Mouse (Mus musculus): ENCODE measurements around the gene Nucb1. TPM values are rescaled to one million over a fixed set of nuclear protein-coding genes. Genes with fewer than 3 reads are reported as not detected.
A peak's percentile ranks its signal among the peaks of the same experiment; 100 is the strongest.

The Nucb1 gene
- polyA plus RNA-seq (2015; fragmentation: Nextera tagmentation; extraction: Ambion mirVana): 196 and 199 TPM in 2 replicates

DNA sequence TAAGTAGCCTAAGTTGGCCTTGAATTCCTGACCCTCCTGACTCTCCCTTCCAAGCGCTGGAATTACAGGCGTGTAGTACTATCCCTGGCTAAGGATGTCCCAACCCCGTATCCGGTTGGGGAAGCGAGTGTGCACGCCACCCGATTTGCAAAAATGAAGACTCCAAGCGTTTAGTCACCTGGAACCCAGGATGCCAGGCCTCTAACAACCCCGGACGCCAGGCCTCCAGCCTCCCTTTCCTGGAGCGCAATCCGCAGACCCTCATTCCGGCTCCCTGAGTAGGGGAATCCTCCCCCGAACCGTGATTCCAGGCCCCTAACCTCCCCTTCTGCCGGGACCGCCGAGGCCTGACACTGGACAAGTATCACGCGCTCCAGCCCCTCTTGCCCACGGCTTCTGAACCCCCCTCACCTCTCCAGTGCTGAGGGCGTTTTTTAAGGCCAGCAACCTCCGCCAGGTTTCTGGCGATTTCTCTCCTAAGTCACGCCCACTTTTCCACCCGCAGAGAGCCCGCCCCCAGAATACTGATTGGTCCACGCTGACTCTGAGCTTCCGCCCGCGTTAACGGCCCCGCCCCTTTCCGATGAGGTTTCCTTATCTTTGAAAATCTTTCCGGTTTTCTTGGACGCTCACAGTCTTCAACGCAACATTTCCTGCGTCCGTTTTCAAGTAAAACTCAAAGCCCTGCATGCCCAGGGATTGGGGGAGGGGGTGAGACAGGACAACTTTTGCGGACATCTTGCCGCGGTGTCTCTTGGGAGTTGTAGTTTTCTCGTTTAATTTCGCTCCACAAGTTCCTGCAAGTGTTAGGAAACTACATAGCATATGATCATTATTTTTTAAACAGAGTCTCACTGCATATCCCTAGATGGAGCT, at the start of gene Nucb1:
Gene Nucb1 (minus strand): TSS at position 495 of the 876 bp plus-strand sequence.
- peak within 1 kb of the TSS; percentile 77 for H3K4me3 ChIP-seq (ENCODE audit: low read depth, low read length)
- H3K4me1 ChIP-seq (replicated peaks; ENCODE audit: control insufficient read depth, insufficient read depth): peaks cover 6% of the 10 kb centered on the region; the same call in 1 of the 2 replicates
- H3K27me3 ChIP-seq (ENCODE audit: control insufficient read depth, insufficient read depth, low read length): no peaks in the 10 kb centered on the region
- TF ChIP-seq CTCF (IDR thresholded peaks at IDR 0.05; ENCODE audit: low read depth) (no peak), EP300 (optimal IDR thresholded peaks at IDR 0.05) (peak; percentile 54)
- H3K9me3 ChIP-seq (ENCODE audit: control insufficient read depth, low read length): no peaks in the 10 kb centered on the region
- peak; percentile 85 for ATAC-seq (ENCODE audit: low FRiP score, low TSS enrichment)
- peak within 1 kb of the TSS; percentile 92 for H3K4me2 ChIP-seq (replicated peaks; ENCODE audit: low read depth)
- under 1% methylated on average over 44 of the region's 44 CpGs for WGBS
- DNase-seq (ENCODE audit: low spot score): peak; percentile 92
- H3K36me3 ChIP-seq (ENCODE audit: control insufficient read depth, insufficient read depth, low read length): peaks cover 2% of the 10 kb centered on the region; the same call in 1 of the 2 replicates
- H3K27ac ChIP-seq (replicated peaks): peak within 1 kb of the TSS; percentile 94
- H3K9ac ChIP-seq (ENCODE audit: low read length): peak within 1 kb of the TSS; percentile 86

DNA sequence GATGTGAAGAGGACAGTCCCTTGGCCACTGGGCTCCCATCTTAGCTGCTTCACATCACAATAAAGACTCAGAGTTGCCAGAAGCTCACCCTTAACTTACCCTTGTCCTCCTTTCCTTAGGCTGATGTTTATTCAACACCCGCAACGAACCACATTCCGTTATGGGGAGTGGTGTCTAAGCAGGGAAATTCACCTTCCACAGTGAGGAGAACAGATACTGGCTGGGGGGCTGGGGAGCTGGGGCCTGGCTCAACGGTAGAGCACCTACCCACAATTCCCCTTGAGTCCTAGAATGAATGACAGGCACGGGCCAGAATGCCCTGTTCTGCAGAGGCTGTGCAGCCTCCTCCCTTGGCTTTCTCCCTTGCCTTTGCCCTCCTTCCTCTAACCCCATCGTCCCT, 48.7 kb upstream of the Nucb1 start:
- Histone ChIP-seq H3K27me3 (ENCODE audit: control insufficient read depth, insufficient read depth, low read length) (no peaks in the 10 kb centered on the region), H3K9me3 (ENCODE audit: control insufficient read depth, low read length) (no peaks in the 10 kb centered on the region), H3K4me1 (replicated peaks; ENCODE audit: control insufficient read depth, insufficient read depth) (0 out of 2 replicates have a peak, but pooled peaks cover 2% of the 10 kb centered on the region), H3K36me3 (ENCODE audit: control insufficient read depth, insufficient read depth, low read length) (no peaks in the 10 kb centered on the region), H3K27ac (replicated peaks) (peak overlapping the region; percentile 74), H3K4me2 (replicated peaks; ENCODE audit: low read depth) (no peak overlapping the region), H3K4me3 (ENCODE audit: low read depth, low read length) (no peak overlapping the region), H3K9ac (ENCODE audit: low read length) (no peak overlapping the region)
- 20% methylated on average over 5 of the region's 6 CpGs for WGBS
- DNase-seq (ENCODE audit: low spot score) (peak; percentile 75), ATAC-seq (ENCODE audit: low FRiP score, low TSS enrichment) (peak; percentile 63)
- TF ChIP-seq EP300 (optimal IDR thresholded peaks at IDR 0.05) (no peak), CTCF (IDR thresholded peaks at IDR 0.05; ENCODE audit: low read depth) (no peak)

DNA sequence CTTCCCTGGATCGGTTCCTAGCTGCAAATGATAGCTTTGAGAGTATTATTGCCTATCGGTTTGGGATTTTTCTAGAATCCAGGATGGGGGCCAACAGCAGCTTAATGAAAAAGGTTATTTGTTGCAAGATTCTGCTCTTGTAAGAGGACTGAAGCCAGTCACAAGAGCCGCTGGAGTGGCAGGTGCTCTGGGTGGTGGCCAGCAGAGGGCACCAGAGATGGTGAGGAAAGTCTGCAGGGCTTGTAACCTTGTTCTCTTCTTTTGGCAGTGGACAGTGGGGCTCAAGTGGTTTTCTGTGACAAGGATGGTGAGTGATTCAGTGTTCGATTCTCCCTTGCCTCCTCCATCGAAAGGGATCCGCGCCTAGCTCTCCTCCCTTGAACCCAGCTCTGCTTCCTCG, 45.6 kb upstream of the Nucb1 start:
- no peaks in the 10 kb centered on the region for H3K4me1 ChIP-seq (replicated peaks; ENCODE audit: control insufficient read depth, insufficient read depth)
- H3K4me3 ChIP-seq (ENCODE audit: low read depth, low read length): no peak overlapping the region
- ATAC-seq (ENCODE audit: low FRiP score, low TSS enrichment) (no peak), DNase-seq (ENCODE audit: low spot score) (peak; percentile 88)
- H3K4me2 ChIP-seq (replicated peaks; ENCODE audit: low read depth): no peak overlapping the region
- H3K9ac ChIP-seq (ENCODE audit: low read length): no peak overlapping the region
- no peak overlapping the region for H3K27ac ChIP-seq (replicated peaks)
- WGBS: 22% methylated on average over 8 of the region's 8 CpGs
- TF ChIP-seq EP300 (optimal IDR thresholded peaks at IDR 0.05) (no peak), CTCF (IDR thresholded peaks at IDR 0.05; ENCODE audit: low read depth) (peak; percentile 90)
- H3K36me3 ChIP-seq (ENCODE audit: control insufficient read depth, insufficient read depth, low read length): no peaks in the 10 kb centered on the region
- H3K9me3 ChIP-seq (ENCODE audit: control insufficient read depth, low read length): no peaks in the 10 kb centered on the region
- H3K27me3 ChIP-seq (ENCODE audit: control insufficient read depth, insufficient read depth, low read length): no peaks in the 10 kb centered on the region

DNA sequence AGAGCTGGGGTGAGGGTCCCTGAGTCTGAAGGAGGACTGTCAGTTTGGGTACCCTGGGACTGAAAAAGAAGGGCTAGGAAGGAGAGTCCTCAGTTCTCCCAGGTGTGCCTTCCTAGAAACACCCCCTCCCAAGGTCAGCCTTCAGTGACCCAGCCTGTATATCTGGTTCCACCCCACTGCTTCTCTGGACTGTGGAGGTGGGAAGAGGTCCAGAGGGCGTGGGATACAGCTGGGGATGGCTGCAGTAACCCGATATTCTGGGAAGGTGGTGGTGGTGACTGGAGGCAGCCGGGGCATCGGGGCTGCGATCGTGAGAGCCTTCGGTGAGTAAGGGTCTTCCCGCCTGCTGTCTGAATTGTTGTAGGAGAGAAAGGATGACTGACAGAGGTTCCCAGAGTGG, 44.5 kb upstream of the Nucb1 start, which contains the start of gene Hsd17b14:
Gene Hsd17b14 (plus strand): TSS at position 150 of the 400 bp plus-strand sequence.
- Histone ChIP-seq H3K4me1 (replicated peaks; ENCODE audit: control insufficient read depth, insufficient read depth) (no peaks in the 10 kb centered on the region), H3K9me3 (ENCODE audit: control insufficient read depth, low read length) (no peaks in the 10 kb centered on the region), H3K27ac (replicated peaks) (no peak within 1 kb of the TSS), H3K9ac (ENCODE audit: low read length) (no peak within 1 kb of the TSS), H3K4me2 (replicated peaks; ENCODE audit: low read depth) (no peak within 1 kb of the TSS), H3K27me3 (ENCODE audit: control insufficient read depth, insufficient read depth, low read length) (no peaks in the 10 kb centered on the region), H3K4me3 (ENCODE audit: low read depth, low read length) (no peak within 1 kb of the TSS), H3K36me3 (ENCODE audit: control insufficient read depth, insufficient read depth, low read length) (no peaks in the 10 kb centered on the region)
- TF ChIP-seq EP300 (optimal IDR thresholded peaks at IDR 0.05): no peak
- TF ChIP-seq CTCF (IDR thresholded peaks at IDR 0.05; ENCODE audit: low read depth): no peak
- 39% methylated on average over 8 of the region's 8 CpGs for WGBS
- no peak for DNase-seq (ENCODE audit: low spot score)
- no peak for ATAC-seq (ENCODE audit: low FRiP score, low TSS enrichment)

DNA sequence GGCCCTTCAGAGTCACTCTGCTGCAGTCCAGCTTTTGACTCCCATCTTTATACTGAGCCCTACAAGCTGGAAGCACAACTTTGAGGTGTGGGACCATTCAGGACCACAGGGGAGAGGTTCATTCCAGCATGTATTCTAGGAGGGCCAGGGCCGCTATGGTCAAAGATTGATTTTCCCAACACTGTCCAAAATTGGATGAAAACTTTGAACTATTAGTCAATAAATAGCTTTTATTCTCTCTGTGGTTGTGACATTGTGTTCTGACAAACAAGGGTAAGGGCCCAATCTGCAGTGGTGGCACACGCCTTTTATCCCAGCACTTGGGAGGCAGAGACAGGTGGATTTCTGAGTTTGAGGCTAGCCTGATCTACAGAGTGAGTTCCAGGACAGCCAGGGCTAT, 43.8 kb upstream of the Nucb1 start:
- no peaks in the 10 kb centered on the region for H3K27me3 ChIP-seq (ENCODE audit: control insufficient read depth, insufficient read depth, low read length)
- H3K4me2 ChIP-seq (replicated peaks; ENCODE audit: low read depth): no peak overlapping the region
- no peak for DNase-seq (ENCODE audit: low spot score)
- no peak overlapping the region for H3K27ac ChIP-seq (replicated peaks)
- no peak for TF ChIP-seq CTCF (IDR thresholded peaks at IDR 0.05; ENCODE audit: low read depth)
- no peak for TF ChIP-seq EP300 (optimal IDR thresholded peaks at IDR 0.05)
- ATAC-seq (ENCODE audit: low FRiP score, low TSS enrichment): no peak
- no peaks in the 10 kb centered on the region for H3K9me3 ChIP-seq (ENCODE audit: control insufficient read depth, low read length)
- no peak overlapping the region for H3K9ac ChIP-seq (ENCODE audit: low read length)
- no peak overlapping the region for H3K4me3 ChIP-seq (ENCODE audit: low read depth, low read length)
- no peaks in the 10 kb centered on the region for H3K36me3 ChIP-seq (ENCODE audit: control insufficient read depth, insufficient read depth, low read length)
- H3K4me1 ChIP-seq (replicated peaks; ENCODE audit: control insufficient read depth, insufficient read depth): no peaks in the 10 kb centered on the region
- WGBS: 94% methylated on average over 2 of the region's 2 CpGs

DNA sequence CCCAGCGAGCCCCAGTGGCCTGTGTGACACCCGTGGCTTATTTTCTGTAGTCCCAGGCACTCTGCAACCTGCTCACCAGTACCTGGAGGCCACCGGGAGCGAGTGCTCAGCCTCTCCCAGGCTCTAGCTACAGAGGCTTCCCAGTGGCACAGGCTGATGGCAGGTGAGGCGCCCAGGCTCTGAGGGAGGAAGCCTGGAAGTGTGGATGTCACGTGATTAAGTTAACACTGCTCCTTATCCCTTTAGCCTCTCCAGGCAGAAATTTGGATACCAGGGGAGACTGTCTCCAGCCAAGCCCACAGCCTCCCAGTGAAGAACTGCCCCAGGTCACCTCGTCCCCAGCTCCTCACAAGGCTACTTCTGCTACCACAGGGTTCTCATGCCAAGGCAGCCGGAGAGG, 43.3 kb upstream of the Nucb1 start:
- Histone ChIP-seq H3K4me2 (replicated peaks; ENCODE audit: low read depth) (no peak overlapping the region), H3K27ac (replicated peaks) (no peak overlapping the region), H3K36me3 (ENCODE audit: control insufficient read depth, insufficient read depth, low read length) (no peaks in the 10 kb centered on the region), H3K27me3 (ENCODE audit: control insufficient read depth, insufficient read depth, low read length) (no peaks in the 10 kb centered on the region), H3K4me1 (replicated peaks; ENCODE audit: control insufficient read depth, insufficient read depth) (no peaks in the 10 kb centered on the region), H3K4me3 (ENCODE audit: low read depth, low read length) (no peak overlapping the region), H3K9me3 (ENCODE audit: control insufficient read depth, low read length) (no peaks in the 10 kb centered on the region), H3K9ac (ENCODE audit: low read length) (no peak overlapping the region)
- WGBS: 74% methylated on average over 8 of the region's 8 CpGs
- DNase-seq (ENCODE audit: low spot score) (no peak), ATAC-seq (ENCODE audit: low FRiP score, low TSS enrichment) (no peak)
- TF ChIP-seq EP300 (optimal IDR thresholded peaks at IDR 0.05) (no peak), CTCF (IDR thresholded peaks at IDR 0.05; ENCODE audit: low read depth) (no peak)

Measured in stomach, postnatal 0 days (tissue).